Mouse (Mus musculus) left cerebral cortex, postnatal 14 days (tissue): ENCODE results near the gene Ccpg1os. TPM values are rescaled to one million over a fixed set of nuclear protein-coding genes. Genes with fewer than 3 reads are reported as not detected.

ENCODE experiments used
- DNase-seq, 2 experiments: peaks; one replicate each; pipeline ENCODE4 v3.0.0; 2021 to 2022; ENCODE audit warnings: low spot score in 2 of 2, mixed read lengths in 1 of 2
- intact Hi-C: fragments of 180-260 bp; cut with DNase I; formaldehyde crosslinking; loops from one replicate; pipeline ENCODE4 v1.15.1; 2025
- long read RNA-seq, 2 experiments: library from polyadenylated mRNA; stranded (forward); transcript quantifications; one replicate each; pipeline ENCODE4 v2.0.0; 2021
- total RNA-seq, 2 experiments: library from RNA; stranded (reverse); gene quantifications; 2 replicates each; pipeline ENCODE4 v1.2.3; 2021

The Ccpg1os gene
- 1 to 10 TPM; 7.6 to 8.6 TPM for total RNA-seq
- long read RNA-seq, experiment 1, partial matches to known transcripts = 0 of 4 reads
- long read RNA-seq, experiment 1, other reads (novel, unspliced or antisense) = 0 of 4 reads
- long read RNA-seq, experiment 2, partial matches to known transcripts = 0 of 3 reads
- long read RNA-seq, experiment 2, other reads (novel, unspliced or antisense) = 1 of 3 reads

DNA sequence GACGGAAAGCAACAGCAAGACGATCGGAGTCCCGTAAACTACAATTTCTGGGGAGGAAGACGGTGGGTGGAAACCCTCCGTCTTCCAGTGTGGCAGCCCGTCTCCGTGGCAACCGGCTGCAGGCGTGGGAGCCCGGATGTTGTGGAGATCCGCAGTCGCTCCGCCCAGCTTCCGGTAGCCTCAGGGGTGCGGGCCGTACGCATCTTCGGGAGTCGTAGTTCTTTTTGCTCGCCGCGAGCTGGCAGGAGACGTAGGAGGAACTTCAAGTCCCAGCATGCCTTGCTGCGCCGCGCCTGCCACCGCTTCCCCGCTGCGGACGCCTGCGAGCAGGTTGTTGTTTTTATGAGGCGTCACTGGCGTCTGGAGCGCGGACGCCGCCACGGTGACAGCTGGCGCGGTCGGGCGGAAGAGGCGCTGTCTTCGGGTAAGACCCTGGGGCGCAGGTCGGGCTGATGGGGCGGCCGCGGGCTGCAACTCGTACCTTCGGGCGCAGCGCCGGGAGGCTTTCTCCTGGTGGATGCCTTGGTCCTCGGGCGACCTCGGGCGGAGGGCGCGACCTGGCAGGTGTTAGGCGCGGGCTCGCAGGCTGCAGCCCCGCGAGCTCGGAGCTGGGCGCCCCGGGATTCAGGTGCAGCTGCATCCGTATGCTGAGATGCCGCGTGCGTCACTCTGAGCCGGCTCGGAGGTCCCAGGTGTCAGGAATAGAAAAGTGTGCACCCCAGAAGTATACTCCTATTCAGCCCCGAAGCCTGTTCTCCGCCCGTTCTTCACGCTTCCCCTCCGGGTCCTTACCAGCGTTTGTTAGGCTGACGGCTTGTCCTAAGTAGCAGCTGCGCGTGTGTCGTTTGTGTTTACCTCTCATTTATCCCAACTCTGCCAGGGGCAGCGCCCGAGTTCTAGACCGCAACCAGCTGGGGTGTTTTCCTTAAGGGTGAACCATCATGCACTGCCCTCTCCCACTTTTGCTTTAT lies at the start of gene Ccpg1os, which contains the start of gene Ccpg1:
Gene Ccpg1os (minus strand): TSS at position 133 of the 971 bp plus-strand sequence.
Gene Ccpg1 (plus strand): TSS at position 180 of the 971 bp plus-strand sequence.
- intact Hi-C loops = no loop called here
- DNase-seq = peak; percentile 98

DNA sequence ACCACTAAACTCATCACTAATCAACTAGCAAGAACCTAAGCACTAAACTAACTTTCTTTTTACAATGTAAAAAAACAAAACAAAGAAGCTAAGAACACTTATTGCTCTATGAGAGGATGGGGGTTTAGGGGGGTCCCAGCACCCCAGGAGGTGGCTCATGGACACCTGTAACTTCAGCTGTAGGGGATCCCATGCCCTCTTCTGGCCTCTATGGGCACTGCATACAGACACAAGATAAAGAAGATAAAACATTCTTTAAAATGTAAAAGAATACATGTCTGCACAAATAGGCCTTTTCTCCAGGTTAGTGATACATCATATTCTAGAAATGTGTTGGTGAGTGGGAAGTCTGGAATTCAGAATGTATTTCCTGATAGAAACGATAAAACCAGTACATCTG lies 48.2 kb upstream of the Ccpg1os start:
- intact Hi-C loops = no loop called here
- DNase-seq = no peak

DNA sequence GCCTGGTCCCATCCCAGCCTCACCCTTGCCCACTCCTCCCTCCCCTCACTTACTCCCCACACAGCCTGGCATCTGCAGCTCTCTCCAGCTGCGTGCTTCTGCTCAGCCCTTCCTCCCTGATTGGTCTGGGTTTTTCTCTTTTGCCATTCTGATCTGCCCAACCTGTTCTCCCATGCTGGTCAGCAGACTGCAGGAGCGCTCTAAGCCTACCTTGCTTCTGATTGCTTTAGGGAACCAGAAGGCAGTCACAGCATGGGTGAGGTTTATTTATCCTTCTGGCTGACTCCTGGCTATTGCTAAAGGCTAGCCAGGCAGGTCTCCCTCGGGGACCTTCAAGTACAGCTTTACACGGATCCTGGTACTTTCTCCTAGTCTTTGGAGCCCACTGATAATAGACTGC lies 46.2 kb upstream of the Ccpg1os start:
- intact Hi-C loops = no loop called here
- DNase-seq = no peak

DNA sequence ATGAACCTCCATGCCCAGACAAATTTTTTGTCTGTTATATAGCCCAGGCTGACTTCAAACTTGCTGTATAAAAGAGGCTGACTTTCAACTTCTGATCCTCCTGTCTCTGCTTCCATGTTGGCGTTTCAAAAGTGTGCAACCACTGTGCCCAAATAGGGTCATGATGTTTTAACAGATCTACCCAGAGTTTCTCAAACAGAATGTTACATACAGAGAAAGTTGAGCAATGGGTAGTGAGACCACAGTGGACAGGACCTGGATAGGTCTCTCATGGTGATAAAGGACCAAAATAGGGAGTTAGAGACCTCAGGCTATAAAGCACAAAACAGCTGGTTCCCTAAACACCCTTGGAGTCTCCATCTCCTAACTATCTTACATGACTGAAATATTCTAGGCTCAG lies 45.3 kb upstream of the Ccpg1os start:
- intact Hi-C loops = no loop called here
- DNase-seq = no peak

DNA sequence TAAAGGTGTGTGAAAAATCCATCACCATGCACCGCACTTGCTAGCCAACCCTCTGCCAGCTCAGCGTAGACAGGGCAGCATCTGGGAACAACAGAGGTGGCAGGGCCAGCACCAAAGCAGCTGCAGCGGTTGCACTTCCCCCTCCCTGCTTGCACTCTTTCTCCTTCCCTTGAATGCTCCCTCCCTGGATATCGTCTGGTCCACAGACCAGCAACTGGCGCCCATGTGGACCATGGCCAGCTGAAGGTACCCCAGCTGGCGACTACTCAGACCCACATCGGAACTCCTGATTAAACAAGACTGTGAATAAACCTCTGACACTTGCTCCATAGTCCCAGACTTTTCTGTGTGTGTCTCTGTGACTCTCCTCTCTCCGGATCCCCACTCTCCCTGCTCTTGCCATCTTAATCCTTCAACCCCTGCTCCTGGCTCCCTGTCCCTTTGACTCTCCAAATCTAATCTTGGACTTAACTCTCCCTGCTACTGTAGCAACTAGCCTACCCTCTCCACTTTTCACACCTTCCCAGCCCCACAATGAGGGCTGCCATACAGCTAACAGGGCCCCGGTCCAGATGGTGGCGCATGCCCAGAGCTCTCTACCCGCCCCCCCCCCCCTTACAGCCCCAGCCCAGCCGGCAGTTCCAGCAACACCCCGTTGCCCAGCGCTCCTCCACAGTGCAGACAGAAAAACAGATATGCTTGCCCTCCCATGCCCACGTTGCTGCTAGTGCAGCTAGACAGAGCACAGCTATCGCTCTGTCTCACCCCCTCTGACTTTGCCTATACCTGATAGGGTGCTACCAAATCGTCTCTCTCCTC lies 40.8 kb upstream of the Ccpg1os start:
- DNase-seq = peak in 1 of 2 experiments; percentile 45
- intact Hi-C loops = no loop called here

DNA sequence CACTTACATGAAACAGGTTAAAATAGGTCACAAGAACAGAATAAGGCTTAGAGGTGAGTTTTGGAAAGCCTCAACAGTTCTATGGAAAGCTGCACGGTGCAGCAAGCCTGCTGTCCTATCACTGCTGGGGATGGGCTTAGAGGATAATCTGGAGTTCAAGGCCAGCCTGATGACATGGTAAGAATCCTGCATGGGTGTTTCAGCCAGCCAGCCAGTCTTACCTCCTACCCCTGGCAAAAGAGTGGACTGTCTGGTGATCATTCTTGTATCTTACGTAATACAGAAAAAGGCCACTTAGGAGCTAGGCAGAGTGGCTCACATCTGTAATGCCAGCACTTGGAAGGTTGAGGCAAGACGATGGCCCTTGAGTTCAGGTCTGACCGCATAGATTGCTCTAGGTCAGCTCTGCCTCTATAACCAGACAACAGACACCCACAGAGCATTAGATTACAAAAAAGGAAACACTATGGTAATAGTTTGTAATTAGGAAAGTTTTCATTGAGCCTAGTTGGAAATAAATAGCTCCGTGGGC lies 35.5 kb upstream of the Ccpg1os start:
- intact Hi-C loops = no loop called here

DNA sequence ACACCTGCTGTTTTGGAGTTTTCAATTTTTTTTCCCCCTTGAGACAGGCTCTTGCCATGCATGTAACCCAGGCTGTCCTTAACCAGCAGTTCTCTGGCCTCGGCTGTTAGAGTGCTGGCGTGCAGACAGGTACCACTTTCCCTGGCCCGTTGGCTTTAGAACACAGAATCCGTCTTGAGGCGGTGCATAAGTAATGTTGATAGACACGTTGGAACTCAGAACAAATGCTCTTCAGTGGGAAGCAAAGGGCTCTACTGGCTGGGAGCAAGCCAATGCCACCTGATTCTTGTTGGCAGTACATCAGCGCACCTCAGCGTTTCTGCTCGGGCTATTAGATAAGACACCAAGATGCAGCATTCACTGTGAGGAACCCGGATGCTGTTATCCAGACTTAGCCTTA lies 34.7 kb upstream of the Ccpg1os start:
- intact Hi-C loops = no loop called here

More for the DNA sequence above, 35.5 kb upstream of the Ccpg1os start:
- no peak for DNase-seq

DNA sequence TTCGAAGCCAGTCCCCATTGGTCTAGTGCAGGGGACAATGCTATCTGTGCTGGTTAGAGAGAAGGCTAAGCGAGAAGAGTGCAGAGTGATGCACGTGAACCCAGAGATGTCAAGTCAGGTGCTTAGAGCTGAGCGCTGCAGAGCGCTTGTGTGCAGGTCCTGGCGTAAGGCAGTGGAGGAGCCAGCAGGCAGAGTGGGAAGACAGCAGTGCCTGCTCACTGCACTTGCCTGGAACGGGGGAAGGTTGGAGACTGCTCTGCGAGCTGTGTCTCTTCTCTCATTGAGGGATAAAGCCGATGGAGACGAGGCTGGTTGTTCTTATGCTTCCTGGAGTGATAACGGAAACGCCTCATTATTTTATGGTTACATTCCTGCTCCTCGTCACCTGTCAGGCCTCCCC lies 29.5 kb upstream of the Ccpg1os start:
- intact Hi-C loops = no loop called here
- no peak for DNase-seq

More for the DNA sequence above, 34.7 kb upstream of the Ccpg1os start:
- no peak for DNase-seq

DNA sequence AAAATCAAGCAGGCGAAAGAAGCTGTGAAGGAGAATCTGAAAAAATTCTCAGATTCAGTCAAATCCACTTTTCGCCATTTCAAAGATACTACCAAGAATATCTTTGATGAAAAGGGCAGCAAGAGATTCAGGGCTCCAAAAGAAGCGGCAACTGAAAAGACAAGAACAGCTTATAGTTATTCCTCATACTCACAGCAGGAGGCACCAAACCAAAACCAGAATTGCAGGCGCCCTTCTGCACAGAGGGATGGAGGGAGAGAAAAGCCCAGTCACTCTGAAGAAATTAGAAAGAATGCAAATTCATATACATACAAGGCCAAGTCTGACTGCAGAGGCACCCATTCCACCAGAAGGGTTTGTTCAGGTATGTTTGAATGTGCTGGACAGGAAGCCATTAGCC lies 27.4 kb upstream of the Ccpg1os start:
- intact Hi-C loops = no loop called here
- DNase-seq = peak in 1 of 2 experiments; percentile 23

DNA sequence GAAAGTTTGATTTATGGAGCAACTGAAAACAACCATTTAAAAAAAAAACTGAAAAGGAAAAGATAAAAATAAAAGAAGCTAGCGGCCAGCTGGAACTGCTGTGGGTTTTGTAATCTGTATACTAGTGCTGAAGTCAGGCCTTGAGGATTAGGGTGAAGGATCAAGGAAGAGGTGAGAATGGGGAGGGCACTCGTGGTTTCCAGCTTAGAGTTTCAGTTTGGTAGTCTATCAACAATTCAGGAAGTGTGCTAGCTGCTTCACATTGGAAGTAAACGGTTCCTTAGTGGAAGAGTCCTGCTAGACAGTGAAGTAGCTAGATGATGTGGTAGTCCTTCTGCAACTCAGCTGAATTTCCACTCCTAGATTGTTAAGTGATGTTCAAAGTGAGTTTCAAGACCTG lies 23.2 kb upstream of the Ccpg1os start:
- intact Hi-C loops = no loop called here
- DNase-seq = no peak

DNA sequence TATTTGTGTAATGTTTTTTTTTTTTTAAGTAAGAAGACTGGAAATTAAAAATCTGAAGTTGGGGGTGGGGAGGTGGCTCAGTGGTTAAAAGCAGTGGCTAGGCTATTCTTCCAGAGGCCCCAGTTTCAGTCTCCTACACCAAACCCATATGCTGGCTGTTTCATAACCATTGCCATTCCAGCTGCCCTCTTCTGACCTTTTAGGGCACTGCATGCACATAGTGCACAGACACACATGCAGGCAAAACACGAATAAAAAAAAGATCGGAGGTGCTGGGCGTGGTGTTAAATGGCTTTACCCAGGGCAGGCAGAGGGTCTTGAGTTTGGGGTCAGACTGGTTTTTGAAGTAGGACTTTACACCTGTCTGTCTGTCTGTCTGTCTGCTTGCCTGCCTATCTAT lies 21.0 kb upstream of the Ccpg1os start:
- intact Hi-C loops = no loop called here
- DNase-seq = no peak

DNA sequence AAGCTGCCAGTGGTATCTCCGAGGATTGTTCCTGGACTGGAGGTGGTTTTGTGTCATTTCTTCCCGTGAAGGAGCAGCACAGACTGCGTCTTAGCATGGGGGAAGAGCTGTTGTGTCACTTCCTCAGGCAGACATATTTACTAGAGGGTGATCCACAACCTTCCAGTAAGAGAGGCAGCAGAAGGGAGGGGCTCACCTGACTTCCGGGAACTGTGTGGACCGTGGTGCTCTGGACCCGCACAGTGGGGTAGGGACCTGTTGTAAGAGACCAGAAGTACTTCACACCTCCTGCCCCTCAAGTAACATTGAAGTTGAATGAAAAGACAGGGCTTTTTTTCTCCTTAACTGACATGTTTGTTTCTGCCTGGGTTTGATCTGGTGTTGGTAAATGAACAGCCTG lies 19.9 kb upstream of the Ccpg1os start:
- DNase-seq = no peak
- intact Hi-C loops = no loop called here

DNA sequence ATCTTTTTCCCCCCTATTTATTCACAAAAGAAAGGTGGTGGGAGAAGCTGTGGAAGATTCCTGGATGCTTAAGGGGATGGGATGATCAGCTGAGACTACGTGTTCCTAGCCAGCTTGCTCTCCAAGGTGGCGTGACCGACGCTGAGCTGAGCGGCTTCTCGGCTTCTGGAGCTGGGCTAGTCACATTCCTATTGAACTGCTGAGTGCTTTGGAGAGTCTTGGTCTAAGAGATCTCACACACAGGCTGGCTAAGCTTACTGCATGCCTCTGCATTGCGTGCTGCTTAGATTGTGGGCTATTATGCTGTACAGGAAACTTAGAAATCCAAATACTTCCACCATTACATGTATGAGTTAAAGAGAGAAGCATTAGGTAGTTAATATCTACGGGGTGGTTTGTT lies 18.9 kb upstream of the Ccpg1os start:
- no peak for DNase-seq
- intact Hi-C loops = no loop called here

DNA sequence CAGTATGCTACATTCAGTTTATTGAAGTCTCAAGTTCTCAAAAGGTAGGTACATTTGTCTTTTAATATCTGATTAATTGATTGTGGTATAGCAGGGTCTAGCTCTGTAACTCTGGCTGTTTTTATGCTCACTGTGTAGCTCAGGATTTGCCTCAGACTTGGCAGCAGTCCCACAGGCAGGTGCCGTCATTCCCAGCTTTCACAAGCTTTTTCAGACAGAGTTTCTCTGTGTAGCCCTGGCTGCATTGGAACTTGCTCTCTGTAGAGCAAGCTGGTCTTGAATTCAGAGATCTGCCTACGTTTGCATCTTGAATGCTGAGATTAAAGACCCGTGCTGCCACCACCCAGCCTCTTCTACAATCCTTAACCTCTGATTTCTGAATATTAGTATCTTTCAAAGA lies 17.0 kb upstream of the Ccpg1os start:
- no peak for DNase-seq

DNA sequence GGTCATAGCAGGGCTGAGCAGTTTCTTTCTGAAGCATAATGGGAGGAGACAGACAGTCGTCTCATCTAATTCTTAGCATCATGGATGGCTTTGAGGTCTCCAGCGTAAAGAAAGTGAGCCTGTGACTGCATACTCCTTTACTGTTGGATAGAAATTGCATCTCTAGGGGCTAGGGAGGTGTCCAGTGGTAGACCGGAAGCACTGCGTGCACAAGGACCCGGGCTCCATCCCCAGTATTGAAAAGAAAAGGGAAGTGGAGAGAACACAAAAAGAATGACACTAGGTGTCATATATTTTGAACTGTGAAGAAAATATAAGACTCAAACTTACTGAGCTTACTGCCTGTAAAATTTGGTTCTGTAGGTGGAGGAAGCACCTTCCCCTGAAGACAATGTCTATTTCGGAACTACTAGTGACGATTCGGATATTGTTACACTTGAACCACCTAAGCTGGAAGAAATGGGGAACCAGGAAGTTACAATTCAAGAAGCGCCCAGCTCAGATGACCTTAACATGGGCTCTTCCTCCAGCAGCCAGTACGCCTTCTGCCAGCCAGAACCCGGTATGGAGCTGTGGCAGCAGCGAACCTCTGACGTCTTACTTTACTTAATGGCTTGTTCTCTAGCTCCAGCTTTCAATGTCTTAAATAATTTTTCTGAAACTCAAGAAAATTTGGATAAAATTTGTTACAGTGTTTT lies 16.3 kb upstream of the Ccpg1os start:
- no peak for DNase-seq
- intact Hi-C loops = no loop called here

More for the DNA sequence above, 17.0 kb upstream of the Ccpg1os start:
- intact Hi-C loops = no loop called here

DNA sequence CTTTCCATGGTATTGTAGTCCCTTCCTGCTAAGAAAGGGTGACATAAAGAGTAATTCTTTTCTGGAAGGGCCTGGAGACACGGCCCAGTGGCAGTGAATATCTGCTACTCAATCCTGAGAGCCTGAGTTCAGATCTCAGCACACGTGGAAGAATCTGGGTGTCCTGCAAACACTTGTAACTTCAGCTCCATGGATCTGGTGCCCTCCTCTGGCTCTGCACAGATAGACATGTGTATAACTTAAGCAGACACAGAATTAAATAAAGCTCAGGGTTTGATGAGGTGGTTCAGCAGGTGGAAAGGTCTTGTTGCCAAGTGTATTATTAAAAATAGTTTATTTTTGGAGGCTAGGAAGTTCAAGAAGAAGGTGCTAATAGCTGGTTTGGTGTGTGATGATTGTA lies 15.3 kb upstream of the Ccpg1os start:
- intact Hi-C loops = no loop called here

DNA sequence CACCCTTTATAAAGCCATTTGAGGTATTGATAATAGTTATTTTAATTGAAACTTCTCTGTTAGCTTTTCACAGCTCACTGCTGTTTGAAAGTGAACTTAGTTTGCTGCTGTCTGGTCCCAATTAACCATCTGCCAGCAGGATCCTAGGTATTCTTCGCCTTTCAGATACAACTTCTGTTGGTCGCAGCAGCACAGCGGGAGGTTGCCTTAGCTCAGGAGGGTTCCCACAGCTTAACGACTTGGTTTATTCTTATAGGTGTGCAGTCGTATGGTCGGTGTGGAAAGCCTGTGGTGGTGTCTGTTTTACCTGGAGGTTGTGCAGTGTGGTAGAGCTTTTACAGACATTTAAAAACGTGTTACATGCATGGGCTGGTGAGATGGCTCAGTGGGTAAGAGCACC lies 11.6 kb upstream of the Ccpg1os start:
- intact Hi-C loops = no loop called here
- DNase-seq = no peak

More for the DNA sequence above, 15.3 kb upstream of the Ccpg1os start:
- no peak for DNase-seq

DNA sequence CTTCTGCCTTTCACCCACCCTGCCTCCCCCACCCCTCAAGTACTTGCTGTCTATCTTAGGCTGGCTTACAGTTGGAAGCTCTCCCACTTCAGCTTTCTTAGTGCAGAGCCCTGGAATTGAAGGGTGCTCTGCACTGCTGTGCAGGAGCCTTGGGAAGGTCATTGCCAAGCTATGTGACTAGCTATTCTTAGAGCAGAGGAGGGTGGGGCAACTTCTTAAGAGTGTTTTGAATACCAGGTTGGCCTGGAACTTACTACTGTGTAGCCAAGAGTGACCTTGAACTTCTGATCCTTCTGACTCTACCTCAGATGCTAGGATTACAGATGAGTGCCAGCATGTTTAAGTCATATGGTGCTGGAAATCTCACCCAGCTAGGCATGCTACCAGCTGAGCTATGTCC lies 11.0 kb upstream of the Ccpg1os start:
- intact Hi-C loops = no loop called here
- no peak for DNase-seq

DNA sequence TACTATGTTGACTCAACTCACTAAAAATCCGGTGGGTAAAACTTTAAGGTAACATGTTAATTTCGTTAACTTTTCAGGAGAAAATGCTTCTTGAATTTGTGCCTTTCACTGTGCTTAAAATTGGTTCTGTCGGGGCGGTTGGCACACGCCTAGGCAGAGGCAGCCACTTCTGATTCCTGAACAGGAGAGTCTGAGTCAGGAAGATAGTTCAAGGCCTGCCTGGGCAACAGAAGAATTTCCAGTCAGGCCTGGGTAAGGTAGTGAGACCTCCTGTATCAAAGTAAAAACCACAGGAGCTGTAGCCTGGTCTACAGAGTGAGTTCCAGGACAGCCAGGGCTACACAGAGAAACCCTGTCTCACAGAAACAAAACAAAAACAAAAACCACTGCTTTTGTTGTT lies 7.4 kb upstream of the Ccpg1os start:
- no peak for DNase-seq
- intact Hi-C loops = no loop called here
